Mouse (Mus musculus): Measurements from ENCODE around the gene Masp2.

The Masp2 gene

GRCm38 (mm10) chr4:148635309-148635708, 33.0 kb downstream of the Masp2 start:
- in situ Hi-C loops (cut with MboI, MseI): no loop called here

DNA sequence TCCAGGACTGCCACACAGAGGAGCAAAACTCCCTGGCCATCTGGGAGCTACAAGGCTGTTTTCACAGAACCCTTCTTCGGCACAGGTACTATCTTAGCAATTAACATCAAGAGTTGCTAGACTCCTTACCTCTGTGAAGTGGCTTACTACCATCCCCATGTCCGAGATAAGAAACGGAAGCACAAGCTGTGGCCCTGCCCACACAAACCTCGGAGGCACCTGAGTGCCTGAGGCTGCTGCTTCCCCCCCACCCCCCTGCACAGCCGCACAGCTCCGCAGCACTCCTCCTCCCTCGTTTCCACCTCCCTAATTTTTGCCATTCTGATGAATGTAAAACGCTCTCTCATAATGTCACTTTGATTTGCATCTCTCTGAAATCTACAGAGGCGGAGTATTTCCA, 35.9 kb downstream of the Masp2 start:
- in situ Hi-C loops (cut with MboI, MseI): no loop called here

DNA sequence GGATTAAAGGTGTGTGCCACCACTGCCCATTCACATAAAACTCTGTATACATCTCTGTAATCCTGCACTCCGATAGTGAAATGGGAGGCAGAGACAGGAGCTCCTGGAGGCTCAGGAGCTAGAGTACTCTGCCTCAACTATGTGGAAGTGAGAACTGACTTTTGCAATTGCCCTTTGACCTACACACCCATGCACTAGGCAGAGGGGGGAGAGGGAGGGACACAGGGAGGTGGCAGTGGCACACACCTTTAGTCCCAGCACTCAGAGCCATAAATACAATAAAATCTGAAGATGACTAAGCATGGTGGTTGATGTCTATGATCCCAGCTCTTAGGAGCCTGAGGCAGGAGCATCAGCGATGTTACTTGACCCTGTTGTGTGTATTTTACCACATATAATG, 37.1 kb downstream of the Masp2 start:
- in situ Hi-C loops (cut with MboI, MseI): no loop called here

DNA sequence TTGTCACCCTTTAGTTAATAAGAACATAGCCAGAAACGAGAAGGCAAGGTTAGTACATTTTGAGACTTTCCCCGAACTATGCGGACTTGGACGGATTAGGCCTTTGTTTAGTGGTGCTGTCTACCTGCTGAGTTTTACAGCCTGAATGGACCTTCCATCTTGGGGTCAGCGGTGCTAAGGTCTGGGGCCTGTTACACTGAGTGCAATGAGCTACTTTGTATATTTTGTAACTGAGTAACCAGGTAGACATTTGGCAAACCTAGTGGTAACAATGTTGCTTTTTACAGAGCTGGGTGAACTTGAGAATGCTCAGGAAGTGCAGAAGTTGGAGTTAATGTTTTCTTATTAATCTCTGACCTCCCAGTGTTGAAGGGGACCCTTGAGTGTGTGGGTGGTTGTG, 38.8 kb downstream of the Masp2 start:
- in situ Hi-C loops (cut with MboI, MseI): no loop called here

DNA sequence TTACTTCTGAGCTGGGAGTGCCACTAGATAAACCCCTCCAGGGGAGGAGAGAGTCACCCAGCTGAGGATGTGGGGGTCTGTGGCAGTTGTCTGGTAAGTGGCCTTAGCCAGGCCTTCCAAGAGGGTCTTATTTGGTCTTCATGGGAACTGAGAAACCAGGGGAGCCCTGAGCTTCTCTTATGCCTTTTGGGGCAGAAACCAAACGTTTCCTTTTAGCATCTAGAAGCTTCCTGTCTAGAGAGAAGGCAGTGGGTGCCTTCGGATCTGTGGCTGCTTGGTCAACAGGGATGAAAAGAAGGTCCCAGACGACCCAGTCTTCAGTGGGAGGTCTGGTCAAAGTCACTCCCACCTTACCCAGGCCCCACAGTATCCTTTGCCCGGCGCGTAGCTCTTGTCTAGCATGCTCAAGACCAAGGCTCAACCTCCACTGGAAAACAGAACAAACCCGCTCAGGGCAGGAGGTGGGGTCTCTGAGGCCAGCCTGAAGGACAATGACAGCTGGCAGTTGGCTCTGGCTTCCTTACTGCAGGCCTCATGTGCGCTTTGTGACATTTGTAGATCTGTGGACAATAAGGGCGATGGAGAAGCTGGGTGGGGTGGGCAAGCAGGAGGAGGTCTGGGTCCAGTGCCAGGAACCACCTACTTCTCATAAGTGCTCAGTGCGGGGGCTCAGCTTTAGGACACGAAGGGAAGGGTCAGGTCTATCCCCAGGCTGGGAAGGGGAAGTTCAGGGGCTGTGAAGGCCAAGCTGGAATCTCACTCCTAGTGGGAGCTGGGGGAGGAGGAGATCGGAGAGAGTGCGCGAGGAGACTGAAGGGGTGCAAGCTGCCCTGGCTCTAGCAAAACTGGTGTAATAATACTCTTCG, 41.2 kb downstream of the Masp2 start, which contains the start of gene Gm572:
Gene Gm572, plus strand, starts transcription at position 27 of the 866 bp plus-strand sequence.
- in situ Hi-C loops (cut with MboI, MseI): no loop called here

- in situ Hi-C loops (cut with MboI, MseI): no loop called here
These were observed 41.8 kb downstream of the Masp2 start for GRCm38 (mm10) chr4:148644157-148644511.

DNA sequence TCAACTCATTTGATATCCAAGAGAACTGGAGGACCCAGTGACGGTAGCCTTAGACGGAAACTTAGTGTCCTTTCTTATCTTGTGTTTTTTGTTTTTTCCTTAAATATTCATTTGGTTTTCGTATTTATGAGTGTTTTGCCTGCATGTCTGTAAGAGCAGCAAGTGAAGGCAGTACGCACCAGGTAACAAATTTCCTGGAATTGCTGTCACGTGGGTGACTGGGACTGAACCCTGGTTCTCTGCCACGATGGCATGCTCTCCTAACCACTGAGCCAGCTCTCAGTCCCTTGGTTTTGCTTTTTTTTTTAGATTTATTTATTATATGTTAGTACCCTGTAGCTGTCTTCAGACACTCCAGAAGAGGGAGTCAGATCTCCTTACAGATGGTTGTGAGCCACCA, 42.6 kb downstream of the Masp2 start:
- in situ Hi-C loops (cut with MboI, MseI): no loop called here

- in situ Hi-C loops (cut with MboI, MseI): no loop called here
These were observed 44.3 kb downstream of the Masp2 start for GRCm38 (mm10) chr4:148646616-148647015.

- in situ Hi-C loops (cut with MboI, MseI): no loop called here
These were observed 47.0 kb downstream of the Masp2 start for GRCm38 (mm10) chr4:148649309-148649708.

- in situ Hi-C loops (cut with MboI, MseI): no loop called here
These were observed 48.7 kb downstream of the Masp2 start for GRCm38 (mm10) chr4:148651045-148651444.

DNA sequence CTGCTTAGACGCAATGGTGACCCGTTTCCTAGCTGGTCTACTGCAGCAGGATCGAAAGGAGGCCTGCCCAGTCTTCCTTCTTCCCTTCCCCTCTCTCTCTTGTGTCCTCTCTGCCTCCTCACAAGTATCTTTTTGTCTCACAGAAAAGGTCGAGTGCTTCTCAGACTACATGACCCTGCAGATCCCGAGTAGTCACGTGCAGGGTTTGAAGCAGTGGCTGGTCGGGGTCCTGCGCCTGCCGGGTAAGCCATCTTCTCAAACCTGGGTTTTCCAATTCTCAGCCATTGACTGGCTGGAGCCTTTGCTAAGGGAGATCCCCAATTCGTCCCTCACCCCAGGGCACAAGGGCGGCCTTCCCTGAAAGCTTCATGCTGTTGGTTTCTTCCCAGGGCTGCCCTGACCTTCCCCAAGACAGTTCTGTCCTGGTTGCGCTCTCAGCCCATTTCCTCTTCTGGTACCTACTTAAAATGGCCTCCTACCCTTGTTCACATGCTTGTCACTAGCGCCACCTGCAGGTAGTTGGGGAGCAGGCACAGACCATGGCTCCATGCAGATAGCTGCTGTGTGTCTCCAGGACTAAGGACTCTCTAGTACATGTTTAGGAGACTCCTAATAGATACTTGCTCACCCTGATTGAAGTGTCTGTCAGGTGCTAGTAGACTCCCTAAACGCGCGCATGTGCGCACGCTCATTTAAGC, 52.5 kb downstream of the Masp2 start:
- in situ Hi-C loops (cut with MboI, MseI): no loop called here

DNA sequence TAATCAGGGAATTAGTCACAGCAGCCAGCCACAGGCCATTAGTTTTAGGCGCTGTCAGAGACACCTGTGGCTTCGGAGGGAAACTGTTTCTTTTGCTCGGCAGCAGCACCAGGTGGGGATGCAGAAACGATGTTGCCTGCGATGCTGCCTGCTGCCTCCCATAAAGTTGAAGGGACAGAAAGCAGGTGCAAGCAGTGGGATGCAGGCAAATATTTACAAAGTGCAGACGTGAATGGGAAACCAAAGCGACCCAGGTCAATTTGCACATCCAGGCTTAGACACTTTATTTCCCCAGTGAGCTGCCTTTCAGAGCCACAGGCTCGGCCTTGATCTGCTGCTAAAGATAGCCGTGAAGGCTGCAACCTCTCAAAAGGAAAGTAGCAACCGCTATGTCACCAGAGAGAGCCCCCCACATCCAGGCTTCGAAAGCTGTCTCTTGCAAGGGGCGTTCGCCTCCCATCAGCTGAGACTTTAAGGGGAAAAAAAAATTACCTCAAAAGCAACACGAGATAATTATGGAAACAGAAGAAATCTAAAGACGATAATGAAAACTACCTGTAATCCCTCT, 54.4 kb downstream of the Masp2 start:
- in situ Hi-C loops (cut with MboI, MseI): no loop called here

DNA sequence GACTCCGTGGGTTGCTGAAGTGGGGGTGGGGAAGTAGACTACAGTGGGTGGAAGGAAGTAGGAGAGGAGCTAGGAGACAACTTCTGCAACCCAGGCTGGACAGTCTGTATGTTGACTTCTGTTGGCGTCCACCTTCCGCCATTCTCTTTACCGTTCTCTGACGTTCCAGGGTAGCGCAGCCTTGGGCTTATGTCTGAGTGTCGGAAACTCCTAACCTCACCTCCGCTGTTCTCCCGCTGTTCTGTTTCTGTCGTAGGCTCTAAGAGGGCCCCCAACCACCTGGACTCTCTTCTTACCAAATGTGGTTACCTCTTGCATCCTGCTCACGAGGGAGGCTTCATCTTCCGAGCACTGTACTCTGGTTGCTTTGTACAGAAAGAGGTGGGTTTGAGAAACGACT, 55.4 kb downstream of the Masp2 start:
- in situ Hi-C loops (cut with MboI, MseI): no loop called here

DNA sequence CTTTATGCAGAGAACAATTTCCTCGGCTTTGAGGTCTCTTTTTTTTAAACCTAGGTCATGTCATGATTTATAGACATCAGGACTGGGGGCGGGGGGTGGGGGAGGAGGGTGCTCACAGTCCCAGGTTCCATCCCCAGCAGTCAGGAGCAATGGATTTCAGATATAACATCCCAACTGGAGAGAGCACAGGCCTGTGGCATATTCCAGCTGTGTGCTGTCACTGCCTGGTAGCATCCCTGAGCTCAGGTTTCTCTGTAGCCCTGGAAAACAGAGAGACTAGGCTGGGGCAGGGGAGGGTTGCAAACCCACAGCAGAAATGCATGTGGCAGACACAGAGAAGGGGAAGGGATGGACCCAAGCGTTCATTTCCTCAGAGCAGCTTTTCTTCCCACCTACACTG, 57.8 kb downstream of the Masp2 start:
- in situ Hi-C loops (cut with MboI, MseI): no loop called here

DNA sequence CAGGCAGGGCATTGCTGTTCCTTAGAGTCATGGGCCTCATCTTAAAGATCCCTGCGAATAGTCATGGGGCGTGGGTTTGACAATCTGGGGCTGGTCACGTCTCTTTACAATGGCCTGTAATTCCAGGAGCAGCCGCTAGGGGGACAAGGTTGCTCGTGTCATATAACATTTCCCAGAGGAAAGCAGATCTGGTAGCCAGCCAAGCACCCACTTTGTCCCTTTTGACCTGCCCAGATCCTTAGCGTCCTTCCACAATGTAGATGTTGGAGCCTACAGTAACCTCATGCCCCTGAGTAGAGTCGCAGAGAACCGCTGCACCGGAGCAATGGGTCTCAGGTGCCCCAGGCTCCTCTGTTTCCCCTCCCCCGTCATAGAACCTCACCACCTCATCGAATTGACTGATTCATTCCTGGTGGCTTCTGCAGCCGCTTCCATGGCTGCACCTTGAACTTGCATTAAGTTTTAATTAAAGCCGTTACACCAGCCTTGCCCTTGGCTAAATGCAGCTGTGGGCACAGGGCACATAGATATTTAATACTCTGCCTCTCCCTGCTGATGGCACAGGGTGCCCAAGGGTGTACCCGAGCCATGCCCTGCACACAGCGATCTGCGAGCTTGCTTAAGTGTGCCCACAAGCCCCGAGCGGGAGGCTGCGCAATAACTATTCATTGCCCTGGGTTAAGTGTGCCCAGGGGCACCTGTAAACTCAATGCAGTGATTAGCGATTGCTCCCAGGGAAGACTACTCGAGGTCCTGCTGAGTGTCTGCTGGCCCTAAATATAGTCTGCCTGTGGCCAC, 60.0 kb downstream of the Masp2 start:
- in situ Hi-C loops (cut with MboI, MseI): no loop called here

- in situ Hi-C loops (cut with MboI, MseI): no loop called here
These were observed 61.0 kb downstream of the Masp2 start for GRCm38 (mm10) chr4:148663326-148663725.

DNA sequence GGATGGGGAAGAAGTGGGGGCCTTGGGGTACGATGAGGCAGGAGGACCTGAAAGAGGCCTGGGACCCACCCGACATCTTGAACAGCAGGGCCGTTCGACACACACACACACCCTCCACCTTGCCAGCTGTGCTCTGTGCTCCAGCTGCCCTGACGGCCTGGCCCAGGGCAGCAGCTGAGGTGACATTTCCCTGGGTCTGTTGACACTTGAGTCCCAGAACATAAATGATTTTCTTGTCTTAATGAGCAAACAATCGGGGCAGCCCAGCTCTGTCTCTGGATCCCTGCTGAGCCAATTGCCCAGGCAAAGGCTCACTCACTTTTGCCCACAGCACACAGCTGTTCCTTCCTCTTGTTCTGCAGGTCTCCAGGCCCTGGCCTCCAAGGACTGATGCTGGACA, 61.7 kb downstream of the Masp2 start:
- in situ Hi-C loops (cut with MboI, MseI): no loop called here

Measured in regulatory T cell (primary cell).